Mouse (Mus musculus) heart, postnatal 0 days (tissue): ENCODE measurements at regions not wholly inside any gene's neighbourhood (a gene's known extent, or its start where the extent isn't known, plus 50 kb on each side); places are given as distances from the start of the nearest gene placed in this dataset.

Experiments used
- ATAC-seq: fragments of 200-750 bp; cut with Nextera tagmentation; 2 replicates; pipeline ENCODE4 v1.8.0; 2017; ENCODE audit warnings: low read depth, moderate number of reproducible peaks, moderate library complexity; ENCODE audit not compliant: insufficient read depth
- DNase-seq: peaks from one replicate; pipeline ENCODE4 v3.0.0-alpha.2; 2016; ENCODE audit warnings: low spot score
- H3K27ac ChIP-seq: fragments of 300-500 bp; sonication (generic); 2 replicates; pipeline ENCODE4 v1.5.1; 2014; ENCODE audit warnings: low read depth, mild to moderate bottlenecking
- H3K27me3 ChIP-seq: fragments of 300-500 bp; sonication (generic); 2 replicates; pipeline ENCODE4 v1.6.1; 2014; ENCODE audit warnings: low read length, mixed read lengths; ENCODE audit not compliant: control insufficient read depth, insufficient read depth
- H3K36me3 ChIP-seq: fragments of 300-500 bp; sonication (generic); replicated peaks from 2 replicates; pipeline ENCODE4 v1.6.1; 2014; ENCODE audit warnings: low read length, mixed read lengths; ENCODE audit not compliant: control insufficient read depth, insufficient read depth
- H3K4me1 ChIP-seq: fragments of 300-500 bp; sonication (generic); 2 replicates; pipeline ENCODE4 v1.6.1; 2014; ENCODE audit warnings: antibody characterized with exemption; ENCODE audit not compliant: control insufficient read depth, insufficient read depth
- H3K4me2 ChIP-seq: fragments of 300-500 bp; sonication (generic); 2 replicates; pipeline ENCODE4 v1.6.1; 2014; ENCODE audit warnings: low read depth, mild to moderate bottlenecking, low read length, moderate library complexity
- H3K4me3 ChIP-seq: fragments of 300-500 bp; sonication (generic); 2 replicates; pipeline ENCODE4 v1.5.1; 2014; ENCODE audit warnings: low read depth, low read length
- H3K9ac ChIP-seq: fragments of 300-500 bp; sonication (generic); replicated peaks from 2 replicates; pipeline ENCODE4 v1.6.1; 2014; ENCODE audit warnings: low read depth, low read length, mixed read lengths
- H3K9me3 ChIP-seq: fragments of 300-500 bp; sonication (generic); replicated peaks from 2 replicates; pipeline ENCODE4 v1.6.1; 2016; ENCODE audit warnings: low read length; ENCODE audit not compliant: control insufficient read depth
- CTCF ChIP-seq: IDR thresholded peaks from 2 replicates; pipeline ENCODE4 v1.5.1; 2016; ENCODE audit warnings: antibody characterized with exemption, control low read depth, low read depth
- EP300 ChIP-seq: IDR thresholded peaks from 2 replicates; pipeline ENCODE4 v1.6.1; 2016; ENCODE audit warnings: antibody characterized with exemption, low read depth
- WGBS: fragments of 180-500 bp; shearing (Covaris S2); extraction: QIAGEN DNeasy Blood & Tissue Kit; methylation state at CpG from one replicate; pipeline ENCODE4 v1.1.7; 2014; 5-methylcytosine and 5-hydroxymethylcytosine counted together

GRCm38 (mm10) chr4:105305931-105306330 is 148.8 kb downstream of the Plpp3 start:
- WGBS, result 64% methylated on average over 6 of the region's 6 CpGs
- Histone ChIP-seq H3K27me3 (no peaks in the 10 kb centered on the region), H3K27ac (peak overlapping the region; percentile 40; the same call in 1 of the 2 replicates), H3K9ac (no peak overlapping the region), H3K4me1 (no peaks in the 10 kb centered on the region), H3K4me2 (no peak overlapping the region), H3K9me3 (no peaks in the 10 kb centered on the region), H3K4me3 (no peak overlapping the region), H3K36me3 (no peaks in the 10 kb centered on the region)
- ATAC-seq (peak; percentile 53), DNase-seq (no peak)
- peak; percentile 73; the same call in 1 of the 2 replicates for TF ChIP-seq EP300
- no peak for TF ChIP-seq CTCF

- WGBS, result 84% methylated on average over 4 of the region's 4 CpGs
- H3K9ac ChIP-seq, result no peak overlapping the region
- TF ChIP-seq CTCF (no peak), EP300 (no peak)
These were observed 150.2 kb downstream of the Plpp3 start for GRCm38 (mm10) chr4:105307356-105307755.

GRCm38 (mm10) chr4:105307905-105308304 is 150.8 kb downstream of the Plpp3 start:
- TF ChIP-seq EP300 (no peak), CTCF (no peak)

More at GRCm38 (mm10) chr4:105307356-105307755, 150.2 kb downstream of the Plpp3 start:
- ATAC-seq, result no peak
- Histone ChIP-seq H3K4me1 (no peaks in the 10 kb centered on the region), H3K27ac (no peak overlapping the region), H3K4me2 (no peak overlapping the region), H3K4me3 (no peak overlapping the region), H3K36me3 (no peaks in the 10 kb centered on the region), H3K27me3 (no peaks in the 10 kb centered on the region), H3K9me3 (no peaks in the 10 kb centered on the region)
- no peak for DNase-seq

GRCm38 (mm10) chr4:105308971-105309488 is 151.9 kb downstream of the Plpp3 start:
- Histone ChIP-seq H3K4me1 (peaks cover 11% of the 10 kb centered on the region), H3K4me2 (no peak overlapping the region), H3K27me3 (no peaks in the 10 kb centered on the region), H3K27ac (no peak overlapping the region), H3K36me3 (no peaks in the 10 kb centered on the region), H3K9me3 (no peaks in the 10 kb centered on the region), H3K9ac (no peak overlapping the region), H3K4me3 (no peak overlapping the region)
- TF ChIP-seq EP300 (no peak), CTCF (no peak)
- WGBS, result 75% methylated on average over 5 of the region's 5 CpGs
- ATAC-seq (no peak), DNase-seq (no peak)

More at GRCm38 (mm10) chr4:105307905-105308304, 150.8 kb downstream of the Plpp3 start:
- H3K36me3 ChIP-seq, result no peaks in the 10 kb centered on the region
- H3K9me3 ChIP-seq, result no peaks in the 10 kb centered on the region
- DNase-seq (no peak), ATAC-seq (no peak)
- 0 out of 2 replicates have a peak, but pooled peaks cover under 1% of the 10 kb centered on the region for H3K4me1 ChIP-seq
- no peak overlapping the region for H3K9ac ChIP-seq
- no peak overlapping the region for H3K27ac ChIP-seq
- H3K4me2 ChIP-seq, result no peak overlapping the region
- no peaks in the 10 kb centered on the region for H3K27me3 ChIP-seq
- 88% methylated on average over 5 of the region's 5 CpGs for WGBS
- H3K4me3 ChIP-seq, result no peak overlapping the region

GRCm38 (mm10) chr4:105312643-105313042 is 155.5 kb downstream of the Plpp3 start:
- Histone ChIP-seq H3K4me2 (no peak overlapping the region), H3K36me3 (no peaks in the 10 kb centered on the region), H3K4me3 (no peak overlapping the region), H3K9me3 (no peaks in the 10 kb centered on the region), H3K4me1 (peaks cover 27% of the 10 kb centered on the region), H3K27me3 (no peaks in the 10 kb centered on the region), H3K9ac (no peak overlapping the region), H3K27ac (no peak overlapping the region)
- no peak for TF ChIP-seq CTCF
- no peak for TF ChIP-seq EP300
- DNase-seq, result no peak
- 73% methylated on average over 7 of the region's 7 CpGs for WGBS
- ATAC-seq, result no peak
